Mouse (Mus musculus) gastrocnemius, postnatal 25 days (tissue): ENCODE results near the gene Gm853. TPM values are rescaled to one million over a fixed set of nuclear protein-coding genes. Genes with fewer than 3 reads are reported as not detected.
"Not testable (repeated sequence)": the region's sequence is repeated elsewhere in the genome, so short reads cannot be mapped to it uniquely, and the experiment has no call there.

Source experiments
- DNase-seq: peaks from one replicate; pipeline ENCODE4 v3.0.0; 2022
- long read RNA-seq, 2 experiments: library from polyadenylated mRNA; stranded (forward); transcript quantifications; one replicate each; pipeline ENCODE4 v2.0.0; 2021
- total RNA-seq, 2 experiments: library from RNA; stranded (reverse); gene quantifications; 1 replicate in 1 of 2; 2 replicates in 1 of 2; pipeline ENCODE4 v1.2.3; 2021

The Gm853 gene
- not detected for total RNA-seq
- long read RNA-seq, experiment 1, result 0 reads
- long read RNA-seq, experiment 2, result 0 reads

GRCm38 (mm10) chr4:130222179-130222578, at the start of gene Gm853:
Gm853 (minus strand) TSS chr4:130222401.
- no peak for DNase-seq

GRCm38 (mm10) chr4:130270611-130271347, 48.6 kb upstream of the Gm853 start:
- DNase-seq, result no peak

GRCm38 (mm10) chr4:130270089-130270488, 47.9 kb upstream of the Gm853 start:
- DNase-seq, result no peak

- DNase-seq, result no peak
These were observed 46.5 kb upstream of the Gm853 start for GRCm38 (mm10) chr4:130268736-130269135.

GRCm38 (mm10) chr4:130267069-130267468, 44.9 kb upstream of the Gm853 start:
- no peak for DNase-seq

- no peak for DNase-seq
These were observed 44.4 kb upstream of the Gm853 start for GRCm38 (mm10) chr4:130266601-130267000.

- no peak for DNase-seq
These were observed 42.6 kb upstream of the Gm853 start for GRCm38 (mm10) chr4:130264698-130265349.

GRCm38 (mm10) chr4:130264131-130264530, 41.9 kb upstream of the Gm853 start:
- DNase-seq, result no peak

GRCm38 (mm10) chr4:130260406-130260805, 38.2 kb upstream of the Gm853 start:
- DNase-seq, result no peak

GRCm38 (mm10) chr4:130252441-130253157, 30.4 kb upstream of the Gm853 start:
- DNase-seq, result no peak

GRCm38 (mm10) chr4:130251763-130252162, 29.6 kb upstream of the Gm853 start:
- DNase-seq, result no peak

- DNase-seq, result no peak
These were observed 29.0 kb upstream of the Gm853 start for GRCm38 (mm10) chr4:130251172-130251705.

GRCm38 (mm10) chr4:130248636-130249035, 26.4 kb upstream of the Gm853 start:
- no peak for DNase-seq

GRCm38 (mm10) chr4:130246132-130246531, 23.9 kb upstream of the Gm853 start:
- no peak for DNase-seq

GRCm38 (mm10) chr4:130244749-130245148, 22.5 kb upstream of the Gm853 start:
- DNase-seq, result no peak

GRCm38 (mm10) chr4:130243621-130244020, 21.4 kb upstream of the Gm853 start:
- not testable (repeated sequence) for DNase-seq

- DNase-seq, result no peak
These were observed 20.8 kb upstream of the Gm853 start for GRCm38 (mm10) chr4:130242956-130243355.

- no peak for DNase-seq
These were observed 18.5 kb upstream of the Gm853 start for GRCm38 (mm10) chr4:130240695-130241094.

GRCm38 (mm10) chr4:130237607-130238006, 15.4 kb upstream of the Gm853 start:
- DNase-seq, result no peak

GRCm38 (mm10) chr4:130236361-130236760, 14.2 kb upstream of the Gm853 start:
- DNase-seq, result no peak

- DNase-seq, result no peak
These were observed 1.9 kb upstream of the Gm853 start for GRCm38 (mm10) chr4:130224071-130224470.

GRCm38 (mm10) chr4:130220176-130220575, 2.0 kb downstream of the Gm853 start:
- no peak for DNase-seq

GRCm38 (mm10) chr4:130215392-130215791, 6.8 kb downstream of the Gm853 start:
- no peak for DNase-seq
